Mouse (Mus musculus): ENCODE data around the gene Frat2.

DNA sequence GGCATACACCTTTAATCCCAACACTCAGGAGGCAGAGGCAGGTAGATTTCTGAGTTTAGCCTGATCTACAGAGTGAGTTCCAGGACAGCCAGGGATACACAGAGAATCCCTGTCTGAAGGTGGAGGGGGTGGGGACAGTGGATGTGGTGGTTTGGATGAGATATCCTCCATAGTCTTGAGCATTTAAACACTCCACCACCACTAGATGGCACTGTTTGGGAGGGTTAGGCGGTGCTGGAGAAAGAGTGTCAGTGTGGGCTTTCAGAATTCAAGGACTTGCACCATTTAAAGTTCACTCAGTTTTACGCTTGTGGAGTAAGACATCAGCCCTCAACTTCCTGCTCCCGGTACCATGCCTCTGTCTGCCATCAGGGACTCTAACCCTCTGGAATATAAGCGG, 42.1 kb downstream of the Frat2 start:
- no peak for TF ChIP-seq POLR2A (IDR thresholded peaks at IDR 0.05; ENCODE audit: control insufficient read depth in 1 of 2, insufficient read depth in 1 of 2, low read depth in 1 of 2, low read length in 2 of 2, poor library complexity in 1 of 2)
- TF ChIP-seq CTCF (IDR thresholded peaks at IDR 0.05 in 2 of 3, conservative IDR thresholded peaks at IDR 0.05 in 1 of 3; ENCODE audit: control insufficient read depth in 1 of 3, insufficient read depth in 1 of 3, low read depth in 2 of 3, low read length in 3 of 3, poor library complexity in 1 of 3, severe bottlenecking in 1 of 3) = peak; percentile 48 to 62 (median 53)
- no peak for TF ChIP-seq TAL1 (IDR thresholded peaks at IDR 0.05; ENCODE audit: low read length)
- TF ChIP-seq MAZ (IDR thresholded peaks at IDR 0.05; ENCODE audit: low read depth, low read length) = no peak
- no peak for TF ChIP-seq ZKSCAN1 (IDR thresholded peaks at IDR 0.05; ENCODE audit: low read depth, low read length)
- TF ChIP-seq GATA1 (IDR thresholded peaks at IDR 0.05; ENCODE audit: low read depth, low read length) = no peak
- no peak for TF ChIP-seq HCFC1 (IDR thresholded peaks at IDR 0.05; ENCODE audit: low read depth, low read length)
- TF ChIP-seq TCF12 (IDR thresholded peaks at IDR 0.05; ENCODE audit: low read depth, low read length) = no peak
- no peak for TF ChIP-seq ETS1 (IDR thresholded peaks at IDR 0.05; ENCODE audit: low read depth, low read length)
- no peak for TF ChIP-seq ZC3H11A (IDR thresholded peaks at IDR 0.05; ENCODE audit: low read depth, low read length)
- no peak for TF ChIP-seq MYC (IDR thresholded peaks at IDR 0.05; ENCODE audit: low read depth, low read length)
- no peak for TF ChIP-seq E2F4 (IDR thresholded peaks at IDR 0.05; ENCODE audit: borderline replicate concordance, low read depth, low read length)

Data from MEL (cell line).